Mouse (Mus musculus) left cerebral cortex, postnatal 25 days (tissue): ENCODE measurements around the gene Coro7. TPM values are rescaled to one million over a fixed set of nuclear protein-coding genes. Genes with fewer than 3 reads are reported as not detected.
"Not testable (repeated sequence)": the region's sequence is repeated elsewhere in the genome, so short reads cannot be mapped to it uniquely, and the experiment has no call there.

Source experiments
- DNase-seq, 2 experiments: peaks; one replicate each; pipeline ENCODE4 v3.0.0; 2022; ENCODE audit warnings: low spot score in 2 of 2, mixed read lengths in 1 of 2
- intact Hi-C: fragments of 180-260 bp; cut with DNase I; formaldehyde crosslinking; loops from one replicate; pipeline ENCODE4 v1.15.1; 2025
- total RNA-seq, 2 experiments: library from RNA; stranded (reverse); gene quantifications; 2 replicates each; pipeline ENCODE4 v1.2.3; 2021

The Coro7 gene
- total RNA-seq, 2 experiments from 2014 or later: 82.0 to 92.7 TPM

DNA sequence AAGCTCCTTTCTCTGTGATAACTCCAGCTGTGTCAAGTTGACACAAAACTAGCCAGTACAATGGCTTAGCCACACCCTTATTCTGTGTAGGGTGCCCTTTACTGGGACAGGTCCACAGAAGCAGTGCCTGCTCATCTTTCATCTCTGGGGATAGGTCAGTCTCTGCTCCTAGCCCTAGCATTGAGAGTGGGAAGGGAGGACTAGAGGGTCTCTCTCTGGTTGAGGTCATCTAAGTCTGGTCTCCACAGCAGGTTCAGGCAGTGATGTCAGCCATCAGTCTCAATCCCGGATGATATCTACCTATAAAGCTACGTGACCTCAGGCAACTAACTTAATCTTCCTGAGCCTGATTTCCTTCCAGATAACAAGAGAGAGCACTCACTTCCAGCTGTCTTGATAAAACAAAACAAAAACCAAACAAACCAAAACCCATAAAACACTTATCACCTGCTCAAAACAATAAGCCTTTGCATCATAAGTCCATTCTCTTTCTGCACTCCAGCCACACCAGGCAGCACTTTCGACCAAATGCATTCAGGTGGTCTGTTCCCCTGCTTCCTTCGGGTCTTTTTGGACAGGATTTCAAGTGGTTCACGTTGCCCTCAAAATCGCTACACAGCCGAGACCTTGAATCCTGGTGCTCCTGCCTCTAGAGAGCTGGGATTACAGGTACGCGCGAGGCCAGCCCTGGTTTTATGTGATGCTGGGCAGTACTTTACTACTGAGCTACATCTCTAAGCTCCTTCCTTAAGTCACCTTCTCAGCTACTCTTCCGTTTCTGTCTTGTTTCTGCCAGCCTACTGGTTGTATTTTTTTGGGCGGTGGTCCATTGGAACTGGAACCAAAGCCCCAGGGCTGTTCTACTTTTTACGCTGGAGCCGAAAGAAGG is 93.7 kb downstream of the Coro7 start:
- DNase-seq: no peak
- intact Hi-C loops: no loop called here

DNA sequence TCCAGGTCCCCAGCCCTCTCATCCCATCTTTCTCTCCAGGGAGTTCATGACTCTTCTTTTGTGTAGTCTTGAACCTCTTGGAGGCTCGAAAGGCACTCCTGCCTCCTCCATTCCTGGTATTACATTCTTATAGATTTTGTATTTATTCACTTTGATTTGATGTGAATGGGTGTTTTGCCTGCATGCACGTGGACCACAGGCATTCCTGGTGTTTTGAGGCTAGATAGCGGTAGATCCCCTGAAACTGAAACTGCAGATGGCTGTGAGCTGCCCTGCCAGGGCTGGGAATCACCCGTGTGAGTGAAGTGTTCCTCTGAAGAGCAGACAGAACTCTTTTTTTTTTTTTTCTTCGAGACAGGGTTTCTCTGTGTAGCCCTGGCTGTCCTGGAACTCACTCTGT is 95.1 kb downstream of the Coro7 start:
- DNase-seq: no peak
- intact Hi-C loops: no loop called here

DNA sequence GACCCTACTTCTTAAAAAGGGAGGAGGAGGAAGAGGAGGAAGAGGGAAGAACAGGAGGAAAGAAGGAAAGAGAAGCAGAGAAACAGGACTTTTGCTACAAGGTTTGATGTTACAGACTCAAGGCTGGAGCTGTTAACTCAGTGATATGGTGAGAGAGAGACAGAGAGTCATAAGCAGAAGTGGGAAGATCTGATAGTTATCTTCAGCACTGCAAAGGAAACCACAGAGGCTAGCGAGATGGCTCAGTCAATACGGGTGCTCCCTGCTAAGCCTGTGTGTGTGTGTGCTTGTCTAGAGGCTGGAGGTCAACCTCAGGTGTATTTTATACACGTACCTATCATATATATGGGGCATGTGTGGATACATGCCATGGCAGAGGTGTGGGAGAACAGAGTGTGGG is 95.8 kb downstream of the Coro7 start:
- intact Hi-C loops: no loop called here
- DNase-seq: no peak

DNA sequence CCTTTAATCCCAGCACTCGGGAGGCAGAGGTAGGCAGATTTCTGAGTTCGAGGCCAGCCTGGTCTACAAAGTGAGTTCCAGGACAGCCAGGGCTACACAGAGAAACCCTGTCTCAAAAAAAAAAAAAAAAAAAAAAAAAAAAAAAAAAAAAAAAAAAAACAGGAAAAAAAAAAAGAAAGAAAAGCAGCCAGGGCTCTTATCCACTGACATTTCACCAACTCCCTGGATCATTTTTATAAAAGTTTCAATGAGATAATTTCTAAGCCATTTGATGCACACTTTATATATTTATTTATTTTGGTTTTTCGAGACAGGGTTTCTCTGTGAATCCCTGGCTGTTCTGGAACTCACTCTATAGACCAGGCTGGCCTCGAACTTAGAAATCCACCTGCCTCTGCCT is 98.4 kb downstream of the Coro7 start:
- DNase-seq, intact Hi-C loops: not testable (repeated sequence)

DNA sequence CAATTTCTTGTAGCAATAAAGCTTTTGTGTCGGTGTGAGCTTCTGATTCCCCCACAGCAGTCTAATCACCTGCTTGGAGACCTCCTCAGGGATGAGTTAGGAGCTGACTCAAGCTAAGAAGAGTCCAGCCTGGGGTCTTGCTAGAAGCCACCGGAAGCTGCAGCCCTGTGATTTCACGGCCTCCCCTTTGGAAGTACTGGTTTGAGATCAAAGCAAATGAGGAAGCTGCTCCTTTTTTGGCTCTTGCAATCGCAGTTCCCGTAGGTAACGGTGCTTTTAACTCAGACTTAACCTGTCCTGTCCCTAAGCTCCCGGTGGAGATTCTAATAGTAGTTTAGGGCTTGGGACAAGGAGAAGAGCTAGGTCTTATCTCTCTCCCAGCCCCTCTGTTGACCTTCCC is 100.9 kb downstream of the Coro7 start:
- DNase-seq: no peak
- intact Hi-C loops: no loop called here

DNA sequence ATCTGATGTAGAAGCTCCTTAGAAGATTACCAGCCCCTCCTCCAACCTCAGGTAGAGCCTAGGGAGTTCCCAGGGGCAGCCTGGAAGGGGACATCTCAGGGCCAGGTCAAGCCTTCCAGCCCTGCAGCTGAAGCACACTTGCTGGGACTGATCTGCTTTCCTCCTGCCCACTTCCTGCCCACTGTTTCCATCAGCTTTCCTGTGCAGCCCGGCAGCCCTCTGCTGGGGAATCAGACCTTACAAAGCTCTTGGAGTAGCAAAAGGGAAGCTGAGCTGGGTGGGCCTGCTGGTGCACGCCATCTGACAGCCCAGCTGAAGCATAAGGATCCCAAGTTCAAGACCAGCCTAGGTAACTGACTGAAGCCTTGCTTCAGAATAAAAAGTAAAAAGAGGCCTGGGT is 102.7 kb downstream of the Coro7 start:
- no peak for DNase-seq
- intact Hi-C loops: no loop called here

Other genes starting within 250 kb of the Coro7 start
- 1 to 10 TPM; 9.1 to 9.5 TPM for gene Srl, start 138.0 kb downstream of the Coro7 start, total RNA-seq
- 1 to 10 TPM; 2.9 to 3.5 TPM for gene Tfap4, start 119.9 kb downstream of the Coro7 start, total RNA-seq
- 10 to 100 TPM; 11.7 to 12.4 TPM for gene Glis2, start 85.1 kb downstream of the Coro7 start, total RNA-seq
- 10 to 100 TPM; 67.5 to 92.8 TPM for gene Pam16, start 54.8 kb downstream of the Coro7 start, total RNA-seq
- 1 to 10 TPM; 7.5 to 9.9 TPM for gene Vasn, start 39.8 kb downstream of the Coro7 start, total RNA-seq
- gene Dnaja3, start 39.8 kb downstream of the Coro7 start, total RNA-seq: 10 to 100 TPM; 62.2 to 63.3 TPM
- 10 to 100 TPM in 1 of 2 experiments, 1 to 10 TPM in 1; 9.6 to 10.5 TPM for gene Nmral1, start 39.6 kb upstream of the Coro7 start, total RNA-seq
- gene Hmox2, start 46.6 kb upstream of the Coro7 start, total RNA-seq: 10 to 100 TPM; 79.0 to 80.3 TPM
- 100 to 1,000 TPM; 193 to 204 TPM for gene Cdip1, start 110.5 kb upstream of the Coro7 start, total RNA-seq
- not detected for gene 4930562C15Rik, start 155.6 kb upstream of the Coro7 start, total RNA-seq
- gene Ubald1, start 200.5 kb upstream of the Coro7 start, total RNA-seq: 10 to 100 TPM; 86.6 to 88.2 TPM
- 100 to 1,000 TPM; 200 to 206 TPM for gene Mgrn1, start 206.5 kb upstream of the Coro7 start, total RNA-seq